Mouse (Mus musculus): ENCODE measurements around the gene Scp2.
"Not testable (repeated sequence)": the region's sequence is repeated elsewhere in the genome, so short reads cannot be mapped to it uniquely, and the experiment has no call there.

The Scp2 gene

DNA sequence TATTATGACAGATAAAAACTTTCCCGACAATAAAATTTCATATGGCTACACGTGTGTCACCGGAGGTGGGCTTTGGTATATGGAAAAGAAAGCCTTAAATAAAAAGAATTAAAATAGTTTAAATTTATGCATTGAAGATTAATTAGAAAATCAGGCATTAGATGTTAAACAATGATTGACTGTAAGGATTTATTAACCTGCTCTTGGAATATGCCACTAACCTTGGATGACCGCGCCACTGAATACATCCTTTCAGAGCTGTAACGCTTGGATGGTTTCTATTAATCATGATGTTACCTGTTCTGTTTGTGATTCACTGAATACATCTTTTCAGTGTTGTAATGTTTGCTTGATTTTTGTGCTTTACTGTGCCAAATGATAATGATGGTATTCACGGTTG, 35.1 kb downstream of the Scp2 start:
- no peak for DNase-seq (ENCODE audit: extremely low spot score)

DNA sequence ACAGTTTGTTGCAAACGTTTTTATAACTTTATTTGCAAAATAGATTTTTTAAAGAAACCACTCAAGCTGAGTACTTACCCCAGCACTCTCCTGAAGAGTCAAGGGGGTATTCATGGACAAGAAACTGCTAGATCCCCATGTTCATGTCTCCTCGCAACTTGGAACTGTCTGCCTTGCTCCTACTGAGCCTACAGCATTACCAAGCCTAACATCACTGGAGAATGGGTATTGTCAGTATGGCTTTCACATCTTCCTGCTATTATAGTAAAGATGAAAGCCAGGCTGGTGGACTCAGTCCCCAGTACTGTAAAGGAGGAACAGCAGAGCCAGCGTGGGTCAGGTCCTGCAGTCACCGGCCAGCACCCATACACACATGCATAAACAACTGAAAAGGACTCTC, 48.5 kb downstream of the Scp2 start, which contains the start of gene Podn:
Gene Podn (minus strand): TSS at position 101 of the 400 bp plus-strand sequence.
- DNase-seq (ENCODE audit: extremely low spot score), result no peak

DNA sequence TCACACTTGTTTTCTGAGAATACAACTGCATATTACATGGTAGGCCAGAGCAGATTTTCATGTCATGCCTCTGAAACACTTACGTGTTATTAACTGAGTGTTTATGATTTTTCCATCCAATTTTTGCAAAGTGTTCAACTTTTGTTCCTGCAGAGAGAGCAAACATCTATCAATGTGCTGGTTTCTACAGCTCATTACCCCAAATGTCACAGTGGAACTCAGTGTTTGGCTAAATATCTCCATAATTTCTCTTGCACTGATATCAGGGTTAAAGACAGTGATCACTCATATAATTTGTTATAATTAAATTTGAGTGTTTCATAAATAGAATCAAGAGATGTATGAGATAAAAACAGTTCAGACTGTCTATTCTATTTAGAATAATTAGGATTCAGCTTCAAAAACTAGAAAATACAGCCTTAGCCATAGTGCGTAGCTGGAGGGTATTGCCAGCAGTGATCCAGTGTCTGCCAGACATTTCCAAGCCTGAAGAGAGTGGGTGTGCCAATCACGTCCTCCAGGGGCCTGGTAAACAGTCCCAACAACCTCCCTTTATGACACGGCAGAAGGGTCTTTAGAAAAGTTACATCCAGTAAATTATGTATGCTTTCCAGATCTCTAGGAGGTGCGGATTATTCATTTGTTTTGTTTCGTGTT, 51.9 kb downstream of the Scp2 start:
- DNase-seq (ENCODE audit: extremely low spot score), result no peak

DNA sequence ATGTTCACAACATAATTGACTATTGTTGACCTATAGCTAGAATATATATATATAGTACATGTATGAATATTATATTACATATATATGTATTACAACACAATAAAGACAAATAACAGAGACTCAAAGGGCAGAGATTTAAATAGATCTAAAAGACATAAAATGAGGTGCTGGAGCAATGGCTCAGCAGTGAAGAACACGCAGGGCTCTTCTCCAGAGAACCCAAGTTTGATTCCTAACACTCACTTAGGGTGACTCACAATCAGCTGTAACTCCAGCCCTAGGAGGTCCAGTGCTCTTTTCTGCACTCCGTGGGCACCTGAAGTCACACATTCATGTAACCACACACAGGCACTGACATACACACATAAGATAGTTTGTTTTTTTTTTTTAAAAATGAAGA, 60.8 kb downstream of the Scp2 start:
- no peak for DNase-seq (ENCODE audit: extremely low spot score)

DNA sequence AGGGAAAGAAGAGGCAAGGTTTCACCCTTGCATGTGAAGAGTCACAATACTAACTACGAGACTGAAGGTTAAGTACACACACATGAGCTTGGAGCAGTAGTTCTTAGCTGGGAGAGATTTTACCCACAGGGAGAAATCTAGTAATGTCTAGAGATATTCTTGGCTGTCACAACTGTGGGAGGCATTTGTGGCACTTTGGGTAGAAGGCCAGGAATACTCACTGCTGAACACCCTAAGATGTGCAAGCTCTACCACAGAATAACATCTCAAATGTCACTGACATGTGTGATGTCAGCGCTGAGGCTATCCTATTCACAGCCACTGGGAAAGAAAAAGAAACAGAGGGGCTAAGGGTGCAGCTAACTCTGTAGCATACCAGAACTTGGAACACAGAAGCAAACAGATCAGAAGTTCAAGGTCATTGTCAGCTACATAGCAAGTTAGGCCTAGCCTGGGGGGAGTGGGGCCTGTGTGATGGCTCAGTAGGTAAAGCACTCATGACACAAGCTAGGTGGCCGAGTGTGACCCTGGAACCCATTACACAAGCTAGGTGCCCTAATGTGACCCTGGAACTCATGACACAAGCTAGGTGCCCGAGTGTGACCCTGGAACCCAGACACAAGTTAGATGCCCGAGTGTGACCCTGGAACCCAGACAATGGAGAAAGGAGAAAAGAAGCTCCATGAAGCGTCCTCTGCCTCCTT, 61.6 kb downstream of the Scp2 start:
- no peak for DNase-seq (ENCODE audit: extremely low spot score)

DNA sequence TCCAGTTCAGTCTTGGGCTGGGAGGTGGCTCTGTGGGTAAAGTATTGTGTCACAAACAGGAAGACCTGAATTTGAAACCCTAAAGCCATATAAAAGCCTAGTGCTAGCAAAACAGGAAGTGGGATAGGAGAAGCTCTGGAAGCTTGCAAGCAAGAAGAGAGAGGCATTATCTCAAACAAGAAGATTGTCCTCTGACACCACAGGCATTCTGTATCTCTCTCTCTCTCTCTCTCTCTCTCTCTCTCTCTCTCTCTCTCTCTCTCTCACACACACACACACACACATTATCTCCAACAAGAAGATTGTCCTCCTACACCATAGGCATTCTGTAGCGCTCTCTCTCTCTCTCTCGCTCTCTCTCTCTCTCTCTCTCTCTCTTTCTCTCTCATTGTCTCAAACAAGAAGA, 62.4 kb downstream of the Scp2 start:
- DNase-seq (ENCODE audit: extremely low spot score), result no peak

DNA sequence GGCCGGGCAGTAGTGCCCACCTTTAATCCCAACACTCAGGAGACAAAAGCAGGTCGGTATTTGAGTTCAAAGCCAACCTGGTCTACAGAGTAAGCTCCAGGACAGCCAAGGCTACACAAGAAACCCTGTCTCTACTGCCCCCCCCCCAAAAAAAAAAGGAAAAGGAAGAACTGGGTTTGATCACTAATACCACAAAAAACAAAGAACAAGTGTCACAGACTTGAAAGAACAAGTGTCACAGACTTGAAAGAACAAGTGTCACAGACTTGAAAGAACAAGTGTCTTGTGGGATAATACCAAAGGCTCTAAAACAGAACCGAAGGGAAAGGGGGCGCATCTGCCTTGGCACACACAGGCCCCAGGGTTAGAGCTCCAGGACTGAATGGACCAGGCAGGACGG, 63.9 kb downstream of the Scp2 start:
- no peak for DNase-seq (ENCODE audit: extremely low spot score)

DNA sequence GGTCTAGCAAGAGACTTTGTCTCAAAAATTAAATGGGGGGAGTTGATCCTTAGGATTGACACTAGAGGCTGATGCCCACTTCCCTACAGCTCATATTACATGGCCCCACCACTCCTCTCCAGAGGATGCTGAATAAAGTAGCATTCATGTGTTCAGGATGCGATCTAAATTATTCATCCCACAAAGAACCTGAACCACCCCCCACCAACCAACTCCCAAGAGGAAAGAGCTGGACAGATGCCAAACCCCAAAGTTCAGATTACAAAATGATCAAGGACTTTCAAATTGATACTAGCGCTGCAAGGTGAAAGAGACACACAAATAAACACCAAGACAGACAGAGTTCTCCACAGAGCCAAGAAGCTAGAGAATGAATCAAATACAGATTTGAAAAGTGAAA, 65.0 kb downstream of the Scp2 start:
- DNase-seq (ENCODE audit: extremely low spot score), result no peak

DNA sequence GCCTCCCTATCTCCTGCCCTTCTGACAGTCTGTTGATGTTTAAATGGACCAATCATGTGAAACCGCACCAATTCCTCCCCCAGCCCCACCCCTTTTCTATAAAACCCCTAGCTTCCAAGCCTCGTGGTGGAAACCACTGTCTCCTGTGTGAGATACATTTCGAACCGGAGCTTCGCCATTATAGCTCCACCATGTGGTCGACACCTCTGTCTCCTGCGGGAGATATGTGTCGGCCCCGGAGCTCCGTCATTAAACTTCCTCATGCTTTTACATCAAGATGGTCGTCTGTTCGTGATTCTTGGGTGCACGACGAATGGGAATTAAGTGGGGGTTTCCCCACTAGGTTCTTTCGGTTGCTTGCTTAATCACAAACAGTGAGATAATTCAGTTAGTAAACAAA, 65.6 kb downstream of the Scp2 start:
- DNase-seq (ENCODE audit: extremely low spot score), result not testable (repeated sequence)

DNA sequence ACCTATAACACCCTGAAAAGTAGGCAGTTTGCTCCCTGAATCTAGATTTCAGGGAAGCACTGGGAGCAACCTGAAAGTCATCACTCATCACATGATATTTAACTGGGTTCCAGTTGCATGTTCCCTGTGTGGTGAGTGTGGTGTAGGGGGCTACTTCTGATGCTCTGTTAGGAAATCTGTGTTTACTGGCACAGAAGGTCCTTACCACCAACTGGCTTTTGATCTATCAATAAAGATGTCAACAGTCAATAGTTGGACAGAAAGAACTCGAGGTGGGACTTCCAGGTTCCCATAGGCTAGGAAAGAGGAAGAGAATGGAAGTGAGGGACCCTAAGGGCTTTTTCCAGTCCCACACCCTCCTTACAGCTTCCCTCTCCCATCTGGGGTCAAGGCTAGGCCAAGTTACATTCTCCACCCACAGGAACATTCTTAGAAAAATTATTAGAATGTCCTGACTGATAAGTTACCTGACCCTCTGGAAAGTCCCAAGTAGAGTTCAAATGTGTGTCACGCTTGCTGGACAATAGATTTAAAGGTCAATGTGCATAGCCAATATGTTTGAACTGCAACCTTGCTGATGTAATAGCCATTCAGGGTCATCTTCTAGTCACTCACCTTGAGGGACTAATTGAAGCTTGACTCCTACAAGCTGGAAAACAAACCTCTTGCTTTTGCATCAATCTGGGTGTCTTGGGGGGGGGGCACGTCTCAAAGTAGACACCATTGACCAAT, 67.4 kb downstream of the Scp2 start:
- no peak for DNase-seq (ENCODE audit: extremely low spot score)

DNA sequence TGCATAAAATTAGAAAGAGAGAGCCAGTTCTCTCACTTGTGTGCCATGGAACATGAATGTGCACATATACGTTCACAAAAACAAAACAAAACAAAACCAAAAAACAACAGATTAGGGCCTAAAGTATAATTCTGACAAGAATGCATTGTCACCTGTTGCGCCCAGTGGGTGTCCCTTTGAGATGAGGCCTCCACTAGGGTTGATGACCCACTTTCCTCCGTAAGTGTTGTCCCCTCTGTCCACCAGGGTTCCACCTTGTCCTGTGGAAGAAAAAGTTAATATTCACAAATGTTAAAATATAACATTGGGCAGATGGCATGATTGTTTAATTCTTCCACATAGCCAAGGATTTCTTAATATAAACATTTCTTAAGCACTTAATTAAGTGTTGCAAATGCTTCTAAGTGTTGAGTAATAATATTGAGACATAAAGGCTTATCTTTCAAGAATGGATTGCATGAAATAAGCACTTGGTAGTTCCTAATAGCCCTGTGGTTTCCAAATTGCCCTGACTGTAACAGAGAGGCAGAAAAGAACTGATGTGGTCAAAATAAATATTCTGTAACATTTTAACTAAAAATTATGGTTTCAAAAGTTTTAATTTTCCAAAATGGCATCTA, 70.5 kb downstream of the Scp2 start:
- DNase-seq (ENCODE audit: extremely low spot score), result no peak

DNA sequence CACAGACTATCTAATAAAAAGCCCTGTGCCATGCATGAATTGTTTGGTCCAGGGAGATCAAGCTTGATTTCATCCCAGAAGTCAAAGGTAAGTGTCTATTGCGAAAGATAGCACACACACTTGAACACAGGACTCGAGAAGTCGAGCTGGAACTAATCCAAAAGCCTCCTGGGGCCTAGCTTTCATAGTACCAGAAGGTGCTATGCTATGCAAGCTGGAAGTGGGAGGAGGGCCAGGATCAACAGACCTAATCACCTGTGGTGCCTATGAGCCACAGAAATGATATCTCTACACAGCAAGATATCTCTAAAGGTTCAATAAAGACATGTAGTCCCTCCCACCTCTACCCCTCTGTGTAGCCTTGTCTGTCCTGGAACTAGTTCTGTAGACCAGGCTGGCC, 72.7 kb downstream of the Scp2 start:
- DNase-seq (ENCODE audit: extremely low spot score), result no peak

DNA sequence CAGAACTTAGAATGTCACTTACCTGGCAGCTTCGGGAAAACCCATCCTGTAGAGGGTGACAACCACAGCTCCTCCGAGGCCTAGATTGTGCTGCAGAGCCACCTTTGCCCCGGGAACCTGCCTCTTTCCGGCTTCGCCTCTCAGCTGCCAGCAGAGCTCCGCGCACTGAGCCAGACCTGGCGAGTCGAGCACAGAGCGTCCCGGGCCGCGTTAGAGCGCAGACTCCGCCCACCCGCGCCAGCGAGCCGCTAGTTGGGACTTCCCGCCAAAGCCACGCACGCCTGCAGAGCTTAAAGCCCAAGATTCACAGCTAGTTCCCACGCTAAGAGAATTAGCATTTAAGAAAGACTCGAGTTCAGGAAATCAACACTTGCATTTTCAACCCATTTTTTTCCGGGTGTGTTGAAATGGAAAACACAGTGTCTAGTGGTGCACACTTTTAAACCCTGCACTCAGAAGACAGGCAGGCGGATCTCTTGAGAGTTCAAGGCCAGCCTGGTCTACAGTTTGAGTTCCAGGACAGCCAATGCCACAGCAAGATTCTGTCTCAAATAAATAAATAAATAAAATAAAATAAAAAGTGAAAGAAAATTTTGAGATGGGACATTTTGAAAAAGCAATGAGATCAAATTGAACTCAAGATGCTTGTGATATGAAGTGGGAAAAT, 73.4 kb downstream of the Scp2 start:
- DNase-seq (ENCODE audit: extremely low spot score), result peak; percentile 92

DNA sequence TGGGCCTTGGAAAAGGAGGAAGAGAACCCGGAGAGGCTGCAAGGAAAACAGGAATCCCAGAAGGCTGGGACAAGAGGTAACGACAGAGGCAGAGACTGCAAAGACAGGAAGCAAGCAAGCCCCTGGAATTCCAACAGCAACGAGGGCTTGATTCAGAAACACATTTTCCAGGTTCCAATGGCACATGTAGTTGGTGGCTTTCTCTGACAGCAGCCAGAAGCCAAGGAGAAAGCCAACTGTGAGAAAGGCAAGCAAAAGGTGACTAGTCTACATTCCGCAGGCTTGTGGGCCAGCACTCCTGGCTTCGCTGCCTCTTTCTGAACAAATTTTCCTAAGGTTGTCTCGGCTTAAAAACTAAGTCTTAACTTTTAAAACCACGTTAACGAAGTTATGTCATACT, 74.1 kb downstream of the Scp2 start:
- DNase-seq (ENCODE audit: extremely low spot score), result no peak

DNA sequence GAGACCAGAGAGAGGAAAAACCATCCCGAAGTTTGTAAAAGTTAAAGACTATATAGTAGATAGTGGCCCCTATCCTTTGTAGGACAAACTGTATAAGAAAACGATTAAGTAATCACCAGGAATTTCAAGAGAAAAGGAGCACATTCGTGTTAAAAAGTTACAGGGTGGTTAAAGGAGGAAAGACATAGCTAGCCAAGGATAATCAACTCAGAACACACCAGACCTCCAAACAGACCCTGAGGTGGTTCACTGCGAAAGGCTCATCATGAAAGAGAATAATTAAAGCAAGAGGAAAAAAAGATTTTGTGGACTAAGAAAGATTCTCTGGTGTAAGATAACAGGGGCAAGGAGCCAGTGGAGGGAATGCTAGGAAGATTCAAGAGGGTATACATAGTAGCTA, 74.5 kb downstream of the Scp2 start:
- no peak for DNase-seq (ENCODE audit: extremely low spot score)

DNA sequence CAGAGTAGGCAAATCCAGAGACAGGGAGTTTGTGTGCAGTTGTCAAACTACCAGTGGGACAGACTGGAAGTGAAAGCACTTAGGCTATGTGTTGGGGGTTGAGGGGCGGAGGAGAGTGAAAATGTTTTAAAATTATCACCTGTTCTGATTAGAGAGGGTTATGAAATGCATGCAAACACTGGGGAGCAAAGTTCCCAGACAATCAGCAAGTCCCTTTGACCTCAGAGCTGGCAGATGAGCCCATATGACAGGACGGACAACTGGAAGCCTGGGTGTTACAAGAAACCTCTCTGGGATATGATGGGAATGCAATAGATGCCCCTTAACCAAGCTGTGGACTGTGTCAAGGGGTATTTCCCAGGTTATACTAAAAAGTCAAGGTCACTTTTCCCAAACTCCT, 76.7 kb downstream of the Scp2 start:
- no peak for DNase-seq (ENCODE audit: extremely low spot score)

DNA sequence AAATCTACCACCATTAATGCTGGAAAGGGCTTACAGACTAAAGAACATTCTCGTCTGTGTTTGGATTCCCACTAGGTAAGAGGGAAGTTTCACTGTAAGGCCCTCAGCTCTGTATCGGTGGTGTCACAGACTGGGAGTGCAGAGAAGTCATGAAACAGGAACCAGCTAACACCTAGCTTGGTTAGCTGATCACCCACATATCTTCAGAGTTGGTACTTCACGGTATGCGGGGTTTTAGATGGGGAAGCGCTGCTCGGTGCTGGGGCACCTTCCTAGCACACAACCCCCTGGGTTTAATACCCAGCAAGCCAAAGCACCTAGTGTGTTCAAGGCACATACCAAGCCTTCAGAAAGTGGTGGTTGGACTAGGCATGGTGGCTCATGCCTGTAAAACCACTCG, 77.5 kb downstream of the Scp2 start:
- no peak for DNase-seq (ENCODE audit: extremely low spot score)

DNA sequence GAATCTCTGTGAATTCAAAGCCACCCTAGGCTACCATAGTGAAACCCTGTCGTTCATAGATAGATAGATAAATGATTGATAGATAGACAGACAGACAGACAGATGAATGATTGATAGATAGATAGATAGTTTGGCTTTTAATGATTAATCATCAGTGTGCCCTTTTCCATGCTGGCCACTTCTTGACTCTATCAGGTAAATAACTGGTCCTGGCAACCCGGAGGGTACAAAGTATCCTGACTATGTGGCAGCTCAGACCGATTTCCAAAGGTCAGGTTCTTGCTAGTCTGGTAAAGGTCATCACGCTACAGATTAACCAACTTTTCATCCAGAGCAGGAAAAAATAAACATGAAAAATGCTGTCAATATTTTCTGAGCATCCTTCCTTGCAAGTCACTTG, 78.2 kb downstream of the Scp2 start:
- no peak for DNase-seq (ENCODE audit: extremely low spot score)

DNA sequence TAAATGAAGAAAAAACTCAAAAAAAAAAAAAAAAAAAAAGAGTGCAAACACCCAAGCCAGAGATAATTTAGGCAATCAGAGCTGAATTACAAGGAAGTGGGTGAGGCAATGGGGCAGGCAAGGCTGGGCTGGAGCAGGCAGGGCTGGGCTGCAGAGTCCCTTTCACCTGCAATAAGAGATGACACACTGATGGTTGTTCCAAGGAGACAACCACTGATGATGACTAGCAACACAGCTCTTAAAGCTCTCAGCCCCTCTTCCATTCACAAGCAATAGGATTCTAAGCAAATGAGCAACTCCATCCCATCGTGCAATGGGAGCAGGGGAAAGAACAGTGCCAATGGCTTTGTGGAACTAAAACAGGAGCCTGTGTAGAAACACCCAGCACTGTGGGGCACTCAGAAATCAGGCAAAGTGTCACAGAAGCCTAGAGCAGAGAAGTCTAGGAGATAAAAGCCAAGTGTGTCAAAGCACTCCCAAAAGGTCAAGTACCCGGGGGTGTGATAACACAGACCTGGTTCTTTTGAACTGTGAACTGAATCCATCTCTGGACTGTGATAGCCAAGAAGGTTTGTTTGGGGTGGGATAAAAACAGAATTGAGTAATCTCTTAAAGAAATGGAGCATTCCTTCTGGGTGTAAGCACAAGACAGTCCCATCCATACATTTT, 79.5 kb downstream of the Scp2 start:
- no peak for DNase-seq (ENCODE audit: extremely low spot score)

DNA sequence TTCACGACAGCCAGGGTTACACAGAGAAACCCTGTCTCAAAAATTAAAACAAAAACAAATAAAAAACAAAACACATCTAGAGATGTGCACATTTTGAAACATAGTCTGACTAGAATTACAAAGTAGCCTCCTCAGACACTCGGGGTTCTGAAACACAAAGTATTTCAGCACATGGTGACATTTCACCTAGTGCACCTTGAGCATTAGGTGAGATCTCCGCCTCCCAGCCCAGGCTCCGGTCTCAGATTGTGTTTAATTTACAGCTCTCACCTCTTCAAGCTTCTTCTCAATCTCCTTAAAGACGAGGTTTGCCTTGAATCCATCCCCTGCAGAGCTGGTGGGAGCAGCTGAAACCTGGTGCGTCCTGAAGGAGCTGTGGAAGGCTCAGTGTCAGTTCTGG, 81.2 kb downstream of the Scp2 start:
- no peak for DNase-seq (ENCODE audit: extremely low spot score)

DNA sequence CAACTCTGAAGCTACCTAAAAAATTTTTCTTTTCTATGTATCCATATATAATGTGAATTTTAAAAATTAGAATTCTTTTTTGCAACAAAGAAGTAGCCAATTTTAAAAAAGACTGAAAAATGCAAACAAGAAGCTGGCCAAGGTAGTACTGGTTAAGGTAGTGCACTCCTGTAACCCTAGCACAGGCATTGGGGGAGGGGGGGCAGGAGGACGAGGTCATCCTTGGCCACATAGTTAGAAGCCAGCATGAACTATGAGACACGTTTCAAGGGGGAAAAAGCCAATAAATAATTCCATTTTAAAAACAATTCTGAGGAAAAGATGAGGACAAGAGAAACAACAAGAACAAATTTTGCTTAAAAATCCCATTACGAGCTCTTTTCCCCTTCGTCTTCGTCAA, 82.3 kb downstream of the Scp2 start:
- DNase-seq (ENCODE audit: extremely low spot score), result no peak

DNA sequence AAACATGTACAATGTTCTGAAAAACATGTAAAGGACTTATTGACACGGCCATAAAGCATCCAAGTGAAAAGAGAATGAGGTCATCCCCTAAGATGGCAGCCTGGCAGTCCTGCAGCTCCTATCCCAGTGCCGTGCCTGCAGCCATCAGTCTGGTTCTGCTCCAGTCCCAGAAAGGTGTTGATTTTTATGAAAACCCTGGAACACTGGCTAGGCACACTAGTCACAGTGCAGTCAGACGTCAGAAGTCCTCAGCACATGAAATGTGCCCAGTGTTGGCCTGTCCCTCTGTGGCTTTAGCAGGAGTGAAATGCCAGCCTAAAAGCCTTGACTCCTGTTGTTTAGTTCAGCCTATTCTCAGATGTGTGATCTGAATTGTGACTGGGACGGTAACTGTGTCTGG, 84.0 kb downstream of the Scp2 start:
- no peak for DNase-seq (ENCODE audit: extremely low spot score)
